Mouse (Mus musculus): ENCODE measurements around the gene Cenpt. TPM values are rescaled to one million over a fixed set of nuclear protein-coding genes. Genes with fewer than 3 reads are reported as not detected.

Gene Cenpt
- polyA plus RNA-seq (2014; fragmentation: Nextera tagmentation; extraction: Ambion mirVana): 37.0 and 37.5 TPM in 2 replicates

GRCm38 (mm10) chr8:105853178-105853577 lies at the start of gene Cenpt:
Cenpt (minus strand) TSS chr8:105853278.
- no peak for DNase-seq (ENCODE audit: low spot score)
- Histone ChIP-seq H3K27me3 (replicated peaks; ENCODE audit: control insufficient read depth, insufficient read depth, low read length) (no peaks in the 10 kb centered on the region), H3K4me1 (replicated peaks; ENCODE audit: control insufficient read depth, insufficient read depth, low read length) (peaks cover 33% of the 10 kb centered on the region), H3K4me2 (peak within 1 kb of the TSS; percentile 78; the same call in 1 of the 2 replicates), H3K4me3 (ENCODE audit: low read depth, low read length) (peak within 1 kb of the TSS; percentile 87), H3K9me3 (ENCODE audit: control insufficient read depth, low read length) (no peaks in the 10 kb centered on the region), H3K36me3 (ENCODE audit: control insufficient read depth, insufficient read depth, low read length) (0 out of 2 replicates have a peak, but pooled peaks cover 8% of the 10 kb centered on the region), H3K9ac (ENCODE audit: low read depth, low read length) (no peak within 1 kb of the TSS), H3K27ac (ENCODE audit: low read depth, low read length) (no peak within 1 kb of the TSS)
- WGBS: 91% methylated on average over 3 of the region's 3 CpGs
- ATAC-seq (replicated peaks; ENCODE audit: low FRiP score): no peak

GRCm38 (mm10) chr8:105900941-105901616 lies 48.0 kb upstream of the Cenpt start:
- Histone ChIP-seq H3K9me3 (ENCODE audit: control insufficient read depth, low read length) (no peaks in the 10 kb centered on the region), H3K27ac (ENCODE audit: low read depth, low read length) (peak overlapping the region; percentile 93), H3K4me3 (ENCODE audit: low read depth, low read length) (peak overlapping the region; percentile 89), H3K4me1 (replicated peaks; ENCODE audit: control insufficient read depth, insufficient read depth, low read length) (peaks cover 7% of the 10 kb centered on the region; the same call in 1 of the 2 replicates), H3K9ac (ENCODE audit: low read depth, low read length) (peak overlapping the region; percentile 96), H3K4me2 (peak overlapping the region; percentile 74), H3K27me3 (replicated peaks; ENCODE audit: control insufficient read depth, insufficient read depth, low read length) (no peaks in the 10 kb centered on the region), H3K36me3 (ENCODE audit: control insufficient read depth, insufficient read depth, low read length) (no peaks in the 10 kb centered on the region)
- DNase-seq (ENCODE audit: low spot score) (no peak), ATAC-seq (replicated peaks; ENCODE audit: low FRiP score) (peak; percentile 69)
- 22% methylated on average over 16 of the region's 16 CpGs for WGBS

GRCm38 (mm10) chr8:105900180-105900940 lies 47.3 kb upstream of the Cenpt start, which contains the start of gene Pskh1:
Pskh1 (plus strand) TSS chr8:105900441.
- DNase-seq (ENCODE audit: low spot score): peak; percentile 94
- Histone ChIP-seq H3K4me3 (ENCODE audit: low read depth, low read length) (peak within 1 kb of the TSS; percentile 89), H3K9me3 (ENCODE audit: control insufficient read depth, low read length) (no peaks in the 10 kb centered on the region), H3K4me1 (replicated peaks; ENCODE audit: control insufficient read depth, insufficient read depth, low read length) (peaks cover 7% of the 10 kb centered on the region; the same call in 1 of the 2 replicates), H3K4me2 (peak within 1 kb of the TSS; percentile 74), H3K27ac (ENCODE audit: low read depth, low read length) (peak within 1 kb of the TSS; percentile 93), H3K27me3 (replicated peaks; ENCODE audit: control insufficient read depth, insufficient read depth, low read length) (no peaks in the 10 kb centered on the region), H3K36me3 (ENCODE audit: control insufficient read depth, insufficient read depth, low read length) (no peaks in the 10 kb centered on the region), H3K9ac (ENCODE audit: low read depth, low read length) (peak within 1 kb of the TSS; percentile 96)
- peak; percentile 85 for ATAC-seq (replicated peaks; ENCODE audit: low FRiP score)
- WGBS: under 1% methylated on average over 68 of the region's 68 CpGs

- no peak for ATAC-seq (replicated peaks; ENCODE audit: low FRiP score)
- peaks cover 7% of the 10 kb centered on the region for H3K4me1 ChIP-seq (replicated peaks; ENCODE audit: control insufficient read depth, insufficient read depth, low read length)
- H3K9me3 ChIP-seq (ENCODE audit: control insufficient read depth, low read length): no peaks in the 10 kb centered on the region
- 79% methylated on average over 9 of the region's 9 CpGs for WGBS
- no peak overlapping the region for H3K4me3 ChIP-seq (ENCODE audit: low read depth, low read length)
- H3K27me3 ChIP-seq (replicated peaks; ENCODE audit: control insufficient read depth, insufficient read depth, low read length): no peaks in the 10 kb centered on the region
- peaks cover 4% of the 10 kb centered on the region; the same call in 1 of the 2 replicates for H3K36me3 ChIP-seq (ENCODE audit: control insufficient read depth, insufficient read depth, low read length)
- H3K4me2 ChIP-seq: no peak overlapping the region
- no peak overlapping the region for H3K27ac ChIP-seq (ENCODE audit: low read depth, low read length)
- DNase-seq (ENCODE audit: low spot score): no peak
- no peak overlapping the region for H3K9ac ChIP-seq (ENCODE audit: low read depth, low read length)
Observed at GRCm38 (mm10) chr8:105897801-105898480, 44.9 kb upstream of the Cenpt start.

- WGBS: 36% methylated on average over 11 of the region's 11 CpGs
- Histone ChIP-seq H3K27ac (ENCODE audit: low read depth, low read length) (no peak within 1 kb of the TSS), H3K4me2 (no peak within 1 kb of the TSS), H3K9me3 (ENCODE audit: control insufficient read depth, low read length) (no peaks in the 10 kb centered on the region), H3K4me1 (replicated peaks; ENCODE audit: control insufficient read depth, insufficient read depth, low read length) (no peaks in the 10 kb centered on the region; the same call in 1 of the 2 replicates), H3K36me3 (ENCODE audit: control insufficient read depth, insufficient read depth, low read length) (peaks cover 41% of the 10 kb centered on the region), H3K27me3 (replicated peaks; ENCODE audit: control insufficient read depth, insufficient read depth, low read length) (no peaks in the 10 kb centered on the region), H3K4me3 (ENCODE audit: low read depth, low read length) (no peak within 1 kb of the TSS), H3K9ac (ENCODE audit: low read depth, low read length) (no peak within 1 kb of the TSS)
- DNase-seq (ENCODE audit: low spot score) (peak; percentile 48), ATAC-seq (replicated peaks; ENCODE audit: low FRiP score) (peak; percentile 71)
Observed at GRCm38 (mm10) chr8:105893339-105893738, 40.3 kb upstream of the Cenpt start, which contains the start of gene Nrn1l. Nrn1l (plus strand) TSS chr8:105893567.

GRCm38 (mm10) chr8:105892432-105892831 lies 39.4 kb upstream of the Cenpt start:
- H3K9me3 ChIP-seq (ENCODE audit: control insufficient read depth, low read length): no peaks in the 10 kb centered on the region
- no peak overlapping the region for H3K4me3 ChIP-seq (ENCODE audit: low read depth, low read length)
- H3K4me1 ChIP-seq (replicated peaks; ENCODE audit: control insufficient read depth, insufficient read depth, low read length): no peaks in the 10 kb centered on the region; the same call in 1 of the 2 replicates
- 84% methylated on average over 6 of the region's 6 CpGs for WGBS
- H3K36me3 ChIP-seq (ENCODE audit: control insufficient read depth, insufficient read depth, low read length): peaks cover 50% of the 10 kb centered on the region
- no peak overlapping the region for H3K9ac ChIP-seq (ENCODE audit: low read depth, low read length)
- H3K4me2 ChIP-seq: no peak overlapping the region
- no peak for ATAC-seq (replicated peaks; ENCODE audit: low FRiP score)
- no peaks in the 10 kb centered on the region for H3K27me3 ChIP-seq (replicated peaks; ENCODE audit: control insufficient read depth, insufficient read depth, low read length)
- H3K27ac ChIP-seq (ENCODE audit: low read depth, low read length): no peak overlapping the region
- no peak for DNase-seq (ENCODE audit: low spot score)

GRCm38 (mm10) chr8:105890870-105891269 lies 37.8 kb upstream of the Cenpt start:
- no peak for ATAC-seq (replicated peaks; ENCODE audit: low FRiP score)

GRCm38 (mm10) chr8:105889756-105890465 lies 36.8 kb upstream of the Cenpt start:
- Histone ChIP-seq H3K4me2 (no peak overlapping the region), H3K9ac (ENCODE audit: low read depth, low read length) (no peak overlapping the region), H3K4me3 (ENCODE audit: low read depth, low read length) (no peak overlapping the region), H3K36me3 (ENCODE audit: control insufficient read depth, insufficient read depth, low read length) (peaks cover 72% of the 10 kb centered on the region), H3K4me1 (replicated peaks; ENCODE audit: control insufficient read depth, insufficient read depth, low read length) (no peaks in the 10 kb centered on the region; the same call in 1 of the 2 replicates), H3K9me3 (ENCODE audit: control insufficient read depth, low read length) (no peaks in the 10 kb centered on the region), H3K27me3 (replicated peaks; ENCODE audit: control insufficient read depth, insufficient read depth, low read length) (no peaks in the 10 kb centered on the region), H3K27ac (ENCODE audit: low read depth, low read length) (no peak overlapping the region)
- DNase-seq (ENCODE audit: low spot score) (no peak), ATAC-seq (replicated peaks; ENCODE audit: low FRiP score) (no peak)
- 92% methylated on average over 12 of the region's 12 CpGs for WGBS

More at GRCm38 (mm10) chr8:105890870-105891269, 37.8 kb upstream of the Cenpt start:
- 92% methylated on average over 6 of the region's 6 CpGs for WGBS
- no peaks in the 10 kb centered on the region; the same call in 1 of the 2 replicates for H3K4me1 ChIP-seq (replicated peaks; ENCODE audit: control insufficient read depth, insufficient read depth, low read length)
- no peaks in the 10 kb centered on the region for H3K27me3 ChIP-seq (replicated peaks; ENCODE audit: control insufficient read depth, insufficient read depth, low read length)
- H3K9ac ChIP-seq (ENCODE audit: low read depth, low read length): no peak overlapping the region
- H3K4me2 ChIP-seq: no peak overlapping the region
- H3K4me3 ChIP-seq (ENCODE audit: low read depth, low read length): no peak overlapping the region
- peaks cover 65% of the 10 kb centered on the region for H3K36me3 ChIP-seq (ENCODE audit: control insufficient read depth, insufficient read depth, low read length)
- DNase-seq (ENCODE audit: low spot score): no peak
- no peak overlapping the region for H3K27ac ChIP-seq (ENCODE audit: low read depth, low read length)
- no peaks in the 10 kb centered on the region for H3K9me3 ChIP-seq (ENCODE audit: control insufficient read depth, low read length)
